In genomic region chr5:31596481-31597429, GRCm38 (mm10) we compare ENCODE assay signal across 8 mouse cellular contexts. TPM values are rescaled to one million over a fixed set of nuclear protein-coding genes. Genes with fewer than 3 reads are reported as not detected.
DNase-seq lines count a peak whose midpoint lies in the region; ATAC-seq and TF ChIP-seq lines count a peak whose summit lies in the region.

TSS of gene Mrpl33 (plus strand) at chr5:31596935.

- no peaks in the 10 kb centered on the region for H3K9me3 ChIP-seq in hindbrain, embryonic 12.5 days (replicated peaks)

- peak within 1 kb of the TSS; percentile 32 for H3K4me3 ChIP-seq in hindbrain, embryonic 12.5 days
- H3K4me3 ChIP-seq in left cerebral cortex, adult 2 months = peak within 1 kb of the TSS; percentile 24

- peaks cover 6% of the 10 kb centered on the region; the same call in 1 of the 2 replicates for H3K4me1 ChIP-seq in hindbrain, embryonic 12.5 days

- H3K9ac ChIP-seq in hindbrain, embryonic 12.5 days = peak within 1 kb of the TSS; percentile 60; the same call in 1 of the 2 replicates

- no peak within 1 kb of the TSS for H3K27ac ChIP-seq in hindbrain, embryonic 12.5 days
- H3K27ac ChIP-seq in left cerebral cortex, adult 2 months = peak within 1 kb of the TSS; percentile 70

- DNase-seq in WW6 (ENCODE audit: low read depth, low spot score) = peak; percentile 34
- DNase-seq in cerebellum, adult 9-10 months = peak; percentile 56
- DNase-seq in frontal cortex, postnatal 36 days (ENCODE audit: low spot score in 2 of 2) = peak; percentile 43 to 49
- DNase-seq in left cerebral cortex, adult 2 months (ENCODE audit: extremely low spot score in 1 of 2, low spot score in 2 of 2) = peak; percentile 56
- DNase-seq in lung, postnatal 4 days = peak; percentile 73 to 83
- DNase-seq in right cerebral cortex, postnatal 14 days = peak; percentile 22
- DNase-seq in yolk sac, embryonic 10.5 days (ENCODE audit: low spot score) = peak; percentile 17

- intact Hi-C loops in left cerebral cortex, adult 2 months (cut with DNase I) = loop anchor here (2.0 to 10.0 kb wide), 5 partner anchors 34 to 598 kb away; partner anchors contain the start of genes Babam2, Fosl2 and Rbks

- TF ChIP-seq CTCF in left cerebral cortex, adult 2 months (IDR thresholded peaks at IDR 0.05) = no peak; the same call in 1 of the 2 replicates

- H3K27me3 ChIP-seq in hindbrain, embryonic 12.5 days = peaks cover 14% of the 10 kb centered on the region; the same call in 1 of the 2 replicates

- no peak for ATAC-seq in hindbrain, embryonic 12.5 days (ENCODE audit: low FRiP score)

- H3K4me2 ChIP-seq in hindbrain, embryonic 12.5 days (replicated peaks) = peak within 1 kb of the TSS; percentile 61

- no peaks in the 10 kb centered on the region for H3K36me3 ChIP-seq in hindbrain, embryonic 12.5 days

- 7% methylated on average over 26 of the region's 26 CpGs for WGBS in hindbrain, embryonic 12.5 days

RNA-seq across cellular contexts. Expression of gene Mrpl33, which starts in this region (rescaled TPM):
- 193 and 201 TPM in 2 replicates for polyA plus RNA-seq in hindbrain, embryonic 12.5 days (2016; fragmentation: Nextera tagmentation; extraction: Ambion mirVana)
- 10 to 100 TPM; 75.2 to 86.7 TPM for total RNA-seq in left cerebral cortex, adult 2 months (2021)

Comparison
In these comparisons a context has a peak if more than half of its experiments do, and no peak if none do; other contexts are left out.
1. DNase-seq: peak in every context shown above with its lines; median percentile 78 in lung, postnatal 4 days; 56 in cerebellum, adult 9-10 months; 56 in left cerebral cortex, adult 2 months; 46 in frontal cortex, postnatal 36 days; 34 in WW6; 22 in right cerebral cortex, postnatal 14 days; 17 in yolk sac, embryonic 10.5 days.